Mouse (Mus musculus) gastrocnemius, adult 2 months (tissue): ENCODE measurements around the gene Gm20388. TPM values are rescaled to one million over a fixed set of nuclear protein-coding genes. Genes with fewer than 3 reads are reported as not detected.

Source experiments
- DNase-seq: peaks from one replicate; pipeline ENCODE4 v3.0.0; 2022
- H3K27ac ChIP-seq: fragments of 200-600 bp; 2 replicates; pipeline ENCODE4 v1.8.1; 2022; ENCODE audit warnings: mild to moderate bottlenecking
- H3K4me3 ChIP-seq: fragments of 200-600 bp; 2 replicates; pipeline ENCODE4 v1.8.1; 2022; ENCODE audit warnings: mild to moderate bottlenecking, moderate library complexity
- CTCF ChIP-seq: fragments of 200-600 bp; IDR thresholded peaks from 2 replicates; pipeline ENCODE4 v1.8.1; 2022; ENCODE audit warnings: antibody characterized with exemption, mild to moderate bottlenecking, moderate library complexity
- intact Hi-C: fragments of 180-260 bp; cut with DNase I; formaldehyde crosslinking; loops from one replicate; pipeline ENCODE4 v1.15.1; 2025
- total RNA-seq, 2 experiments: library from RNA; stranded (reverse); gene quantifications; 2 replicates each; pipeline ENCODE4 v1.2.3; 2021

Gm20388 gene
- total RNA-seq, 2 experiments from 2014 or later: 6.1 to 15.0 TPM

GRCm38 (mm10) chr8:122720070-122720729 lies 2809.6 kb downstream of the Gm20388 start:
- H3K4me3 ChIP-seq: peak overlapping the region; percentile 15
- peak overlapping the region; percentile 56 for H3K27ac ChIP-seq
- peak; percentile 37 for DNase-seq
- intact Hi-C loops: no loop called here
- no peak for TF ChIP-seq CTCF

- DNase-seq: no peak
- Histone ChIP-seq H3K4me3 (no peak overlapping the region), H3K27ac (peak overlapping the region; percentile 56)
- no peak for TF ChIP-seq CTCF
- intact Hi-C loops: no loop called here
These were observed 2810.4 kb downstream of the Gm20388 start for GRCm38 (mm10) chr8:122720811-122721640.

- intact Hi-C loops: no loop called here
- DNase-seq: no peak
- H3K27ac ChIP-seq: peak overlapping the region; percentile 72
- H3K4me3 ChIP-seq: no peak overlapping the region
- no peak for TF ChIP-seq CTCF
These were observed 2814.5 kb downstream of the Gm20388 start for GRCm38 (mm10) chr8:122725187-122725586.

- intact Hi-C loops: no loop called here
- TF ChIP-seq CTCF: no peak
- no peak for DNase-seq
These were observed 2816.1 kb downstream of the Gm20388 start for GRCm38 (mm10) chr8:122726789-122727188.

GRCm38 (mm10) chr8:122727412-122727811 lies 2816.8 kb downstream of the Gm20388 start:
- H3K4me3 ChIP-seq: 0 out of 2 replicates have a peak overlapping the region, but pooled peaks have one; percentile 13
- H3K27ac ChIP-seq: no peak overlapping the region
- intact Hi-C loops: no loop called here
- DNase-seq: no peak
- no peak for TF ChIP-seq CTCF

More at GRCm38 (mm10) chr8:122726789-122727188, 2816.1 kb downstream of the Gm20388 start:
- peak overlapping the region; percentile 72 for H3K27ac ChIP-seq
- no peak overlapping the region for H3K4me3 ChIP-seq

- intact Hi-C loops: no loop called here
- no peak overlapping the region for H3K4me3 ChIP-seq
- DNase-seq: no peak
- no peak overlapping the region for H3K27ac ChIP-seq
- no peak for TF ChIP-seq CTCF
These were observed 2818.0 kb downstream of the Gm20388 start for GRCm38 (mm10) chr8:122728630-122729029.

GRCm38 (mm10) chr8:122735110-122735509 lies 2824.5 kb downstream of the Gm20388 start:
- DNase-seq: no peak
- intact Hi-C loops: no loop called here
- Histone ChIP-seq H3K4me3 (no peak overlapping the region), H3K27ac (no peak overlapping the region)
- no peak for TF ChIP-seq CTCF

GRCm38 (mm10) chr8:122735542-122736473 lies 2825.2 kb downstream of the Gm20388 start:
- H3K27ac ChIP-seq: no peak overlapping the region
- H3K4me3 ChIP-seq: no peak overlapping the region
- intact Hi-C loops: no loop called here

GRCm38 (mm10) chr8:122736623-122737022 lies 2826.0 kb downstream of the Gm20388 start:
- TF ChIP-seq CTCF: no peak
- Histone ChIP-seq H3K4me3 (no peak overlapping the region), H3K27ac (no peak overlapping the region)
- intact Hi-C loops: no loop called here
- DNase-seq: no peak

More at GRCm38 (mm10) chr8:122735542-122736473, 2825.2 kb downstream of the Gm20388 start:
- TF ChIP-seq CTCF: no peak
- DNase-seq: no peak

GRCm38 (mm10) chr8:122737071-122737470 lies 2826.4 kb downstream of the Gm20388 start:
- no peak overlapping the region for H3K27ac ChIP-seq
- TF ChIP-seq CTCF: no peak
- DNase-seq: no peak
- no peak overlapping the region for H3K4me3 ChIP-seq
- intact Hi-C loops: no loop called here

GRCm38 (mm10) chr8:122737886-122738285 lies 2827.2 kb downstream of the Gm20388 start:
- no peak overlapping the region for H3K4me3 ChIP-seq
- TF ChIP-seq CTCF: no peak
- no peak for DNase-seq
- intact Hi-C loops: no loop called here
- H3K27ac ChIP-seq: no peak overlapping the region

GRCm38 (mm10) chr8:122739102-122739725 lies 2828.6 kb downstream of the Gm20388 start:
- TF ChIP-seq CTCF: no peak
- intact Hi-C loops: no loop called here
- no peak for DNase-seq
- Histone ChIP-seq H3K27ac (no peak overlapping the region), H3K4me3 (no peak overlapping the region)
